In genomic region chr12:73988393-73989008, GRCm38 (mm10) we compare ENCODE assay signal across 24 mouse cellular contexts. TPM values are rescaled to one million over a fixed set of nuclear protein-coding genes. Genes with fewer than 3 reads are reported as not detected.
"Had no signal": no experiment of that assay in that cellular context is flagged by ENCODE, and none has a peak within 500 bp of the region (broad histone marks: within the 10 kb centered on the region; RNA-seq: fewer than 3 reads in every experiment).

No protein-coding gene starts in this region.

- H3K9me3 ChIP-seq: liver, embryonic 15.5 days; lung, embryonic 15.5 days; megakaryocyte, embryonic 14.5 days; midbrain, embryonic 13.5 days; stomach, embryonic 15.5 days had no signal

- H3K4me2 ChIP-seq: liver, embryonic 15.5 days; lung, embryonic 15.5 days; midbrain, embryonic 11.5 days; midbrain, embryonic 13.5 days; stomach, embryonic 15.5 days had no signal

- H3K4me3 ChIP-seq: liver, embryonic 15.5 days; lung, embryonic 15.5 days; midbrain, embryonic 13.5 days; stomach, embryonic 15.5 days had no signal

- ATAC-seq: liver, postnatal 0 days; lung, postnatal 0 days; midbrain, embryonic 13.5 days; midbrain, embryonic 16.5 days had no signal

- H3K4me1 ChIP-seq: liver, embryonic 15.5 days; lung, embryonic 15.5 days; midbrain, embryonic 13.5 days; stomach, embryonic 15.5 days had no signal

- DNase-seq: liver, postnatal 0 days; lung, adult 2 months; lung, postnatal 14 days; lung, postnatal 36 days; right cerebral cortex, postnatal 14 days; thymus, adult 2 months; thymus, postnatal 25 days; thymus, postnatal 4 days had no signal

- H3K27me3 ChIP-seq: liver, embryonic 15.5 days; lung, embryonic 15.5 days; midbrain, embryonic 13.5 days; stomach, embryonic 15.5 days had no signal

- H3K9ac ChIP-seq: liver, embryonic 15.5 days; liver, postnatal 0 days; lung, embryonic 15.5 days; midbrain, embryonic 13.5 days; stomach, embryonic 15.5 days had no signal

- H3K36me3 ChIP-seq: stomach, embryonic 15.5 days had no signal

- H3K27ac ChIP-seq: liver, embryonic 15.5 days; lung, embryonic 15.5 days; macrophage; midbrain, embryonic 13.5 days; stomach, embryonic 15.5 days; stomach, postnatal 0 days had no signal

RNA-seq across cellular contexts. Expression of gene Syt16, which starts 9.0 kb away (rescaled TPM):
- total RNA-seq: megakaryocyte progenitor cell, adult 5-6 weeks; monocyte, adult 5-6 weeks; neutrophil, adult 5-6 weeks had no signal
- polyA plus RNA-seq: liver, postnatal 0 days; lung, adult 2 months; macrophage; spleen, adult 2 months; thymus, adult 2 months had no signal

RNA-seq across cellular contexts. Expression of gene Gm49321, which starts 51.0 kb away (rescaled TPM):
- total RNA-seq: monocyte, adult 5-6 weeks; neutrophil, adult 5-6 weeks had no signal
- polyA plus RNA-seq: lung, adult 2 months; macrophage; testis, adult 2 months; thymus, adult 2 months; urinary bladder, adult 2 months had no signal
